Mouse (Mus musculus): Measurements from ENCODE around the gene Rel.

The Rel gene

GRCm38 (mm10) chr11:23753136-23753710, 17.5 kb downstream of the Rel start:
- ATAC-seq (ENCODE audit: insufficient number of reproducible peaks, low FRiP score, low TSS enrichment): no peak

DNA sequence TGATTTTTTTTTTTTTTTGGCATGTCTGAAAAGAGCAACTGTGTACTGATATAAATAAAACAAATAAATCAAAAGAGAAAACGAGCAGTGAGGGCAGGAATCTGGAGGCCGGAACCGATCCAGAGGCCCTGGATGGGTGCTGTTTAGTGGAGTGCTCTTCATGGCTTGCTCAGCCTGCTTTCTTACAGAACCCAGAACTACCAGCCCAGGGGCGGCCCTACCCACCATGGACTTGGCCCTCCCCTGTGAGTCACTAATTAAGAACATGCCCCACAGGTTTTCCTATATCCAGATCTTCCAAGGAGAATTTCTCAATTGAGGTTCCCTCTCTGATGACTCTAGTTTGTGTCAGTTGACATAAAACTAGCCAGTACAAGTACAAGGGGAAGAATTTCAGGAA, 24.7 kb downstream of the Rel start:
- no peak for ATAC-seq (ENCODE audit: insufficient number of reproducible peaks, low FRiP score, low TSS enrichment)

DNA sequence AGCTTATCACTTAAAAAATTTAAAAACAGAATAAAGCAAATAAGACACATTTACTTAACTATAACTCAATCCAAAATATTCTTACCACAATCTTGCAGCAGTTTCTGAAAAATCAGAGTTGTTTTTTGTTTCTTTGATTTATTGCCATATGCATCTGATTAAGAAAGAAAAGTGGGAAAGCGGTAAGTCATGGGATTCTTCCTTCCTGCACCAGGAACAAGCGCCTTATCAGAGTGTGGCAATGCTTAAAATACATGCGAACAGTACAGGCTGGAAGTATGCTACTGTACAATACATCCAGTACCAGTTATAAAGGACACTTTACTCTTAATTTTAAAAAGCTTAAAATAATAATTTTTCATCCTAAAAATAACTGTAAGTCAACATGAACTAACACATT, 26.4 kb downstream of the Rel start:
- no peak for ATAC-seq (ENCODE audit: insufficient number of reproducible peaks, low FRiP score, low TSS enrichment)

- no peak for ATAC-seq (ENCODE audit: insufficient number of reproducible peaks, low FRiP score, low TSS enrichment)
These were observed 29.4 kb downstream of the Rel start for GRCm38 (mm10) chr11:23741386-23741785.

- no peak for ATAC-seq (ENCODE audit: insufficient number of reproducible peaks, low FRiP score, low TSS enrichment)
These were observed 29.9 kb downstream of the Rel start for GRCm38 (mm10) chr11:23740895-23741294.

- no peak for ATAC-seq (ENCODE audit: insufficient number of reproducible peaks, low FRiP score, low TSS enrichment)
These were observed 34.8 kb downstream of the Rel start for GRCm38 (mm10) chr11:23735820-23736470.

- ATAC-seq (ENCODE audit: insufficient number of reproducible peaks, low FRiP score, low TSS enrichment): no peak
These were observed 36.0 kb downstream of the Rel start for GRCm38 (mm10) chr11:23734749-23735286.

DNA sequence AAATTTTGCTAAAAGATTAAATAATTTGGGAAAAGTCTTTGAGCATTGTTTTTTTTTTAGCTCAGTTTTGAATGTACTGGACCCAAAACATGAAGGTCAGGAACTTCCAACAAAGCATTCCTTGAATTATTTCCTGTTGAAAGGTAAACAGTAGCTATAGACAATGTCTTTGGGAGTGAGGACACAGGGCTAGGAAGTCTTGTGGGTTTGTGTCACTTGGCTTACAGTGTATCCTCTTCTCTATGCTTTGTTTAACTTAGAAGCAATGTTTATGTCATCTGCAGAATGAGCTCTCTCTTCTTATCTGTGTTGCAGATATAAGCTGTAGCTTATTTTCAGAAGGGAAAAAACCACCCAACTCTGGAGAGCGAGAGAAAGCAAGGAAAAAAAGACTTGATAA, 37.9 kb downstream of the Rel start:
- ATAC-seq (ENCODE audit: insufficient number of reproducible peaks, low FRiP score, low TSS enrichment): no peak

GRCm38 (mm10) chr11:23730120-23730519, 40.6 kb downstream of the Rel start:
- ATAC-seq (ENCODE audit: insufficient number of reproducible peaks, low FRiP score, low TSS enrichment): no peak

DNA sequence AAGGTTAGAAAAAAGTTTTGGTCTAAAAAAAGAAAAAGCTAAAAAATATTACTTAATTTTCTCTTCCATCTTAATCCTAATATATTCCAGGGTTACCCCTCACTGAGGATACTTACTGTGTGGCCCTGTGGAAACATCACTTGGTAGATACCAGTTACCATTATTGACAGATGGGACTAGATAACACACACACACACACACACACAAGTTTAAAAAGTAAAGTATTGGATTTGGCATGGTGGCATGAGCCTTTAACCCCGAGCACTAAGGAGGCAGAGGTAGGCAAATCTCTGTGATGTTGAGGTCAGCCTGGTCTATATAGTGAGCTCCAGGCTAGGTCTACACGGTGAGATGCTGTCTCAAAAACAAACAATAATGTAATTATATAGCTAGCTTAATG, 42.6 kb downstream of the Rel start:
- no peak for ATAC-seq (ENCODE audit: insufficient number of reproducible peaks, low FRiP score, low TSS enrichment)

DNA sequence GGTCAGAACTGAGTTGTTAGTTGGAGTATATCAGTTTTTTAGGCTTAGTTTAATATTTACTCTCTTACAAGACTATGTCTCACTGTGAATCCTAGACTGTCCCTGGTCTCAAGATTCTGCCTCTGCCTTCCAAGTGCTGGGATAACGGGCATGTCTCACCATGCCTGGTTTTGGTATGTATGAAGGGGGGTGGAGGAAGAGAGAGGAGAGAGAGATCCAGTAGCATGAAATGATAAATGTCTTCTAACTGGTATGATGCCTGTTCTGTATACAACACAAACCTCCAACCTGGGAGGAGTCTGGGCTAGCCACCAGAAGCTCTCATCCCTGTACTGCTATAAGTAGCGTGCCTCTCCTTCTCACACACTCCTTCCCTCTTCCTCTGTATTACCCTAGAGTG, 44.3 kb downstream of the Rel start:
- ATAC-seq (ENCODE audit: insufficient number of reproducible peaks, low FRiP score, low TSS enrichment): no peak

GRCm38 (mm10) chr11:23725850-23726249, 44.9 kb downstream of the Rel start:
- no peak for ATAC-seq (ENCODE audit: insufficient number of reproducible peaks, low FRiP score, low TSS enrichment)

- no peak for ATAC-seq (ENCODE audit: insufficient number of reproducible peaks, low FRiP score, low TSS enrichment)
These were observed 48.4 kb downstream of the Rel start for GRCm38 (mm10) chr11:23722326-23722725.

DNA sequence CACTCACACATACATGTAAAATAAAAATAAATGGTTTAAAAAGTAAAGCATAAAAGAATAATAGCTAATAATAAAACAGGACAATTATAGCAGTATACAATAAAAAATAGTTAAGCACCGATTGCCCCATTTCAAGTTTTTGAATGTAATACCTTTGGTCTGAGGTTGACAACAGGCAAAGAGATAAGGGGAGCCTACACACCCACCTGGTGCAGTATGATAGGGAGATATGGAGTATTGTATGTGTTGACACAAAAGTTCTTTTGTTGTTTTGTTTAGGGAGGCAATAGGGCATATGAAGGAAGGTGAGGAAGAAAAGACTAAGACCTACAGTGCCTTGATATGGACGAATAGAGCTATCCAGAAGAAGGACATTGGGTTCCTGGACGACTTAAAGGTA, 50.9 kb downstream of the Rel start:
- ATAC-seq (ENCODE audit: insufficient number of reproducible peaks, low FRiP score, low TSS enrichment): no peak

GRCm38 (mm10) chr11:23718856-23719255, 51.9 kb downstream of the Rel start:
- ATAC-seq (ENCODE audit: insufficient number of reproducible peaks, low FRiP score, low TSS enrichment): no peak

GRCm38 (mm10) chr11:23712299-23712698, 58.5 kb downstream of the Rel start:
- ATAC-seq (ENCODE audit: insufficient number of reproducible peaks, low FRiP score, low TSS enrichment): no peak

- ATAC-seq (ENCODE audit: insufficient number of reproducible peaks, low FRiP score, low TSS enrichment): no peak
These were observed 66.0 kb downstream of the Rel start for GRCm38 (mm10) chr11:23704604-23705294.

- ATAC-seq (ENCODE audit: insufficient number of reproducible peaks, low FRiP score, low TSS enrichment): no peak
These were observed 68.9 kb downstream of the Rel start for GRCm38 (mm10) chr11:23701831-23702230.

DNA sequence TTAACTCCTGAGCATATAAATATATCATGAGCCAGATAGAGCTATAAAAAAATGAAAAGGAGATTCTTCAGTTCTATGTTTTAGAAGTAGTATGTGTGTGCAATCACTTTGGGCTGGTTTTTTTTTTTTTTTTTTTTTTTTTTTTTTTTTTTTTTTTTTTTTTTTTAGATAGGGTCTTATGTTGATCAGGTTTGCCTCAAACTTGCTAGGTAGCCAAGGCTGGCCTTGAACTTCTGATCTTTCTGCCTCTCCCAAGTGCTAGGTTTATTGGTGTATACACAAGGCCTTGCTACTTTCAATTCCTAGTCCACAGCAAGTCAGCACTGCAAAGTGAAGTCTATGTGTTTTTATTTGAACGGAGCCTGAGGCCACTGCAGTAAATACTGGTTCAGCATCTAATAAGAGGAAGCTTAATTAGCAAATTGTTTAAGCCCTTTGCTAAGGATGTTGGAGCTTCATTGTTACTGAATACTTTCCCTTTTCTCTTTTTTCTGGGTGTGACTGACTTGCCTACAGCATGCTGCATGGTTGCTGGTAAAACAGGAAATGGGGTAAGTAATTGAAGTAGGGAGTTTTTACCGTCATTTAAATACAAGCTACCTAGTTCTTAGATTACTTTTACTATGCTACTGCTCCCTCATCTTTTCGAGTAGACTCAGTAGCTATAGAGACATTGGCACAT, 71.2 kb downstream of the Rel start:
- ATAC-seq (ENCODE audit: insufficient number of reproducible peaks, low FRiP score, low TSS enrichment): no peak

DNA sequence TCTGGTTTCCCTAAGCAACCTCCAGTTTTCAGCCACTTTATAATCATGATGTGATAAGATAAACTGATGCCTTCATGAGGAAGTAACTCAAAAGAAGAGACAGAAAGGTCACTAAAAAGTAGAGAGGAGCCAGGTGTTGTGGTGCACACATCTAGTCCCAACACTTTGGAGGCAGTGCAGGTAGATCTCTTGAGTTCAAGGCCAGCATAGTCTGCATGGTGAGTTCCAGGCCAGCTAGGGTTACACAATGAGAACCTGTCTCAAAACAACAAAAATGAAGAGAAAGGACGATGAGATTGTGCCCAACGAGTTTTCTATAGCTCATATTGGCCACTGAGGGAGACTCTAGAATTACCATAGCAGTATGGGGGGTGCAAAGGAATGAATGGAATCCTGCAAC, 72.2 kb downstream of the Rel start:
- ATAC-seq (ENCODE audit: insufficient number of reproducible peaks, low FRiP score, low TSS enrichment): no peak

GRCm38 (mm10) chr11:23695847-23696246, 74.9 kb downstream of the Rel start:
- ATAC-seq (ENCODE audit: insufficient number of reproducible peaks, low FRiP score, low TSS enrichment): no peak

Measured in cerebellum, adult (tissue).